Mouse (Mus musculus): ENCODE data around the gene Rsc1a1.

DNA sequence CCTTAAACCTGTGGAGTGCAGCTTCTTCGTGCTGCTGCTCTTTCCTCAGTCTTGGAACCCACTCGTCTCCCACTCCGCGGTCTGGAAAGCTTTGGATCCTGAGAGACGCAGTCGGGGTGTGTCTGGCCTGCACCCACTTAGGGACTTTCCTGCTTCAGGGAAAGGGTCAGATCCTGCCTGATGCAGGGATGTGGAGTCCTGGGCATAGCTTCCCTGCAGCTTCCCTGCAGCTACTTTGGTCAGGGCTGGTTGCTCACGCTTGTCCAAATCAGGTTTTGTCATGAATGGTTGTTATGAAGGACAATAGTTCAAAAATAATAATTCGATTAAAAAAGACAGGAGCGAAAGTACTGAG lies 49.8 kb upstream of the Rsc1a1 start:
- no peak for TF ChIP-seq POLR2A (IDR thresholded peaks at IDR 0.05; ENCODE audit: insufficient read depth, low read depth, low read length)
- TF ChIP-seq CTCF (IDR thresholded peaks at IDR 0.05) = no peak

All from heart, adult 2 months (tissue).